25 mouse cellular contexts compared by ENCODE assay signal in genomic region chr6:99045845-99046788, GRCm38 (mm10).
DNase-seq lines count a peak whose midpoint lies in the region; ATAC-seq and TF ChIP-seq lines count a peak whose summit lies in the region.
"Had no signal": no experiment of that assay in that cellular context is flagged by ENCODE, and none has a peak within 500 bp of the region (broad histone marks: within the 10 kb centered on the region; RNA-seq: fewer than 3 reads in every experiment).

No protein-coding gene starts in this region.

- dilution Hi-C loops in CH12.LX (cut with MboI; ENCODE audit: extremely low pct_ligation_motif_present, extremely low pct_unique_long_range_greater_than_20kb, low sequenced_read_pairs) = no loop called here

- no peak overlapping the region for H3K4me3 ChIP-seq in heart, postnatal 0 days (ENCODE audit: low read depth, low read length)
- no peak overlapping the region for H3K4me3 ChIP-seq in liver, postnatal 0 days (ENCODE audit: low read depth, low read length)
- H3K4me3 ChIP-seq in liver, embryonic 11.5 days (ENCODE audit: low read depth, low read length) = no peak overlapping the region
- H3K4me3 ChIP-seq in CH12.LX (replicated peaks in 1 of 3; ENCODE audit: low read depth in 2 of 3, low read length in 2 of 3, poor library complexity in 1 of 3) = no peak overlapping the region
- H3K4me3 ChIP-seq: embryonic facial prominence, embryonic 12.5 days; embryonic facial prominence, embryonic 15.5 days; heart, embryonic 10.5 days; heart, embryonic 13.5 days; hindbrain, embryonic 12.5 days; hindbrain, embryonic 15.5 days had no signal

- in situ Hi-C loops in CH12.LX (cut with MboI; ENCODE audit: low pct_ligation_motif_present, low pct_unique_long_range_greater_than_20kb, low sequenced_read_pairs) = no loop called here

- no peak for TF ChIP-seq POLR2A in CH12.LX (IDR thresholded peaks at IDR 0.05; ENCODE audit: low read depth, low read length)

- no peaks in the 10 kb centered on the region for H3K36me3 ChIP-seq in heart, postnatal 0 days (replicated peaks; ENCODE audit: control insufficient read depth, insufficient read depth, low read length)
- no peaks in the 10 kb centered on the region for H3K36me3 ChIP-seq in liver, postnatal 0 days (replicated peaks; ENCODE audit: insufficient read depth, low read length)
- H3K36me3 ChIP-seq in liver, embryonic 11.5 days (ENCODE audit: control insufficient read depth, insufficient read depth, low read length) = no peaks in the 10 kb centered on the region
- peaks cover 25 to 41% of the 10 kb centered on the region in 2 experiments for H3K36me3 ChIP-seq in CH12.LX (replicated peaks in 1 of 2; ENCODE audit: control insufficient read depth in 1 of 2, insufficient read depth in 1 of 2, low read length in 1 of 2)
- H3K36me3 ChIP-seq: embryonic facial prominence, embryonic 12.5 days; embryonic facial prominence, embryonic 15.5 days; heart, embryonic 10.5 days; heart, embryonic 13.5 days; hindbrain, embryonic 12.5 days; hindbrain, embryonic 15.5 days had no signal

- no peak for TF ChIP-seq EP300 in heart, postnatal 0 days (IDR thresholded peaks at IDR 0.05; ENCODE audit: low read depth)
- TF ChIP-seq EP300 in liver, postnatal 0 days (IDR thresholded peaks at IDR 0.05; ENCODE audit: low read depth) = no peak
- TF ChIP-seq EP300 in CH12.LX (IDR thresholded peaks at IDR 0.05; ENCODE audit: low read length) = peak; percentile 62; the same call in 1 of the 2 replicates

- H3K27ac ChIP-seq in heart, postnatal 0 days (ENCODE audit: low read depth) = no peak overlapping the region
- no peak overlapping the region for H3K27ac ChIP-seq in liver, postnatal 0 days (ENCODE audit: low read depth)
- H3K27ac ChIP-seq in liver, embryonic 11.5 days (ENCODE audit: low read depth, low read length) = no peak overlapping the region
- peak overlapping the region; percentile 64 for H3K27ac ChIP-seq in CH12.LX (ENCODE audit: insufficient read depth, low read depth)
- H3K27ac ChIP-seq: embryonic facial prominence, embryonic 12.5 days; embryonic facial prominence, embryonic 15.5 days; heart, embryonic 10.5 days; heart, embryonic 13.5 days; hindbrain, embryonic 12.5 days; hindbrain, embryonic 15.5 days had no signal

- H3K9ac ChIP-seq in heart, postnatal 0 days (replicated peaks; ENCODE audit: low read depth, low read length) = no peak overlapping the region
- H3K9ac ChIP-seq in liver, postnatal 0 days (replicated peaks) = no peak overlapping the region
- no peak overlapping the region for H3K9ac ChIP-seq in liver, embryonic 11.5 days (ENCODE audit: low read depth, low read length)
- peak overlapping the region; percentile 94 for H3K9ac ChIP-seq in CH12.LX (ENCODE audit: insufficient read depth, low read depth)
- H3K9ac ChIP-seq: embryonic facial prominence, embryonic 12.5 days; embryonic facial prominence, embryonic 15.5 days; forebrain, postnatal 0 days; heart, embryonic 13.5 days; hindbrain, embryonic 12.5 days; hindbrain, embryonic 15.5 days had no signal

- peaks cover 60% of the 10 kb centered on the region for H3K79me2 ChIP-seq in CH12.LX (replicated peaks; ENCODE audit: control insufficient read depth, extremely low read depth, insufficient read depth, poor library complexity, severe bottlenecking)

- no peak for ATAC-seq in heart, postnatal 0 days (ENCODE audit: insufficient read depth, low read depth)
- ATAC-seq in liver, postnatal 0 days = no peak
- ATAC-seq in liver, embryonic 11.5 days (replicated peaks; ENCODE audit: low FRiP score) = no peak
- ATAC-seq: forebrain, embryonic 14.5 days; forebrain, postnatal 0 days had no signal

- H3K9me3 ChIP-seq in heart, postnatal 0 days (replicated peaks; ENCODE audit: control insufficient read depth, low read length) = no peaks in the 10 kb centered on the region
- H3K9me3 ChIP-seq in liver, postnatal 0 days (ENCODE audit: low read length) = no peaks in the 10 kb centered on the region
- H3K9me3 ChIP-seq in liver, embryonic 11.5 days (ENCODE audit: control insufficient read depth, low read length) = no peaks in the 10 kb centered on the region
- H3K9me3 ChIP-seq in CH12.LX (replicated peaks; ENCODE audit: low read length) = no peaks in the 10 kb centered on the region
- H3K9me3 ChIP-seq: embryonic facial prominence, embryonic 12.5 days; embryonic facial prominence, embryonic 15.5 days; heart, embryonic 10.5 days; heart, embryonic 13.5 days; hindbrain, embryonic 12.5 days; hindbrain, embryonic 15.5 days had no signal

- DNase-seq in heart, postnatal 0 days (ENCODE audit: low spot score) = no peak
- DNase-seq in heart, adult 8-10 months (ENCODE audit: low spot score) = no peak
- no peak for DNase-seq in liver, postnatal 0 days
- DNase-seq in liver, embryonic 11.5 days (ENCODE audit: low spot score) = no peak
- DNase-seq in CH12.LX (ENCODE audit: extremely low read depth) = no peak
- DNase-seq in right cerebral cortex, postnatal 10 days (ENCODE audit: low spot score in 2 of 2) = no peak
- DNase-seq in lung, postnatal 36 days = no peak
- DNase-seq: adrenal gland, adult 2 months; adrenal gland, postnatal 14 days; B cell, adult 2 months; cerebellum, adult 11 months; cerebellum, adult 2 months; cerebellum, adult 9-11 months; cerebellum, postnatal 36 days; forebrain, postnatal 0 days; gastrocnemius, postnatal 10 days; gastrocnemius, postnatal 36 days; kidney, adult 18-20 months had no signal

- TF ChIP-seq RAD21 in CH12.LX (IDR thresholded peaks at IDR 0.05; ENCODE audit: low read depth, low read length) = peak; percentile 77

- no peak overlapping the region for H3K4me2 ChIP-seq in heart, postnatal 0 days (ENCODE audit: low read depth, low read length)
- no peak overlapping the region for H3K4me2 ChIP-seq in liver, postnatal 0 days (ENCODE audit: low read depth, low read length)
- no peak overlapping the region for H3K4me2 ChIP-seq in liver, embryonic 11.5 days
- no peak overlapping the region; the same call in 1 of the 2 replicates for H3K4me2 ChIP-seq in CH12.LX (ENCODE audit: insufficient read depth, low read depth, poor library complexity, severe bottlenecking)
- H3K4me2 ChIP-seq: embryonic facial prominence, embryonic 12.5 days; embryonic facial prominence, embryonic 15.5 days; heart, embryonic 13.5 days; hindbrain, embryonic 12.5 days; hindbrain, embryonic 15.5 days had no signal

- no peaks in the 10 kb centered on the region for H3K4me1 ChIP-seq in heart, postnatal 0 days (ENCODE audit: control insufficient read depth, insufficient read depth)
- peaks cover 2% of the 10 kb centered on the region for H3K4me1 ChIP-seq in liver, postnatal 0 days (ENCODE audit: insufficient read depth)
- no peaks in the 10 kb centered on the region for H3K4me1 ChIP-seq in liver, embryonic 11.5 days (replicated peaks; ENCODE audit: control insufficient read depth, insufficient read depth, low read length)
- H3K4me1 ChIP-seq in CH12.LX (ENCODE audit: control insufficient read depth in 1 of 2, insufficient read depth in 2 of 2) = peaks cover 33 to 84% of the 10 kb centered on the region in 2 experiments
- H3K4me1 ChIP-seq: embryonic facial prominence, embryonic 12.5 days; embryonic facial prominence, embryonic 15.5 days; hindbrain, embryonic 15.5 days had no signal

- TF ChIP-seq CTCF in heart, postnatal 0 days (IDR thresholded peaks at IDR 0.05; ENCODE audit: low read depth) = peak; percentile 23; the same call in 1 of the 2 replicates
- TF ChIP-seq CTCF in liver, postnatal 0 days (IDR thresholded peaks at IDR 0.05; ENCODE audit: low read depth) = peak; percentile 19; the same call in 1 of the 2 replicates
- TF ChIP-seq CTCF in CH12.LX (conservative IDR thresholded peaks at IDR 0.05 in 1 of 2, IDR thresholded peaks at IDR 0.05 in 1 of 2; ENCODE audit: low read depth in 2 of 2, low read length in 2 of 2) = peak in 1 of 2 experiments; percentile 73; a peak in 2 of 4 replicates

- H3K27me3 ChIP-seq in heart, postnatal 0 days (ENCODE audit: control insufficient read depth, insufficient read depth, low read length) = no peaks in the 10 kb centered on the region
- H3K27me3 ChIP-seq in liver, postnatal 0 days (ENCODE audit: insufficient read depth, low read length) = no peaks in the 10 kb centered on the region
- no peaks in the 10 kb centered on the region for H3K27me3 ChIP-seq in liver, embryonic 11.5 days (replicated peaks; ENCODE audit: control insufficient read depth, insufficient read depth, low read length)
- H3K27me3 ChIP-seq in CH12.LX (replicated peaks) = no peaks in the 10 kb centered on the region
- H3K27me3 ChIP-seq: embryonic facial prominence, embryonic 12.5 days; embryonic facial prominence, embryonic 15.5 days; heart, embryonic 13.5 days; hindbrain, embryonic 12.5 days; hindbrain, embryonic 15.5 days had no signal

- 73% methylated on average over 5 of the region's 5 CpGs for WGBS in heart, postnatal 0 days
- 62% methylated on average over 5 of the region's 5 CpGs for WGBS in liver, postnatal 0 days (ENCODE audit: insufficient replicate concordance)
- WGBS in liver, embryonic 11.5 days = 70% methylated on average over 5 of the region's 5 CpGs

TF ChIP-seq in CH12.LX, 34 proteins besides CTCF, POLR2A, EP300 and RAD21 (continues in another document):
- TF ChIP-seq CHD2 (IDR thresholded peaks at IDR 0.05; ENCODE audit: low read length) (no peak), BHLHE40 (IDR thresholded peaks at IDR 0.05; ENCODE audit: low read depth, low read length) (peak; percentile 86), KAT2A (IDR thresholded peaks at IDR 0.05; ENCODE audit: insufficient replicate concordance, low read length) (no peak), GABPA (IDR thresholded peaks at IDR 0.05; ENCODE audit: insufficient replicate concordance, low read depth, low read length) (no peak), TCF12 (IDR thresholded peaks at IDR 0.05; ENCODE audit: low read depth, low read length) (0 out of 2 replicates have a peak, but pooled peaks have one; percentile 30), CHD1 (IDR thresholded peaks at IDR 0.05; ENCODE audit: low read depth, low read length) (peak; percentile 89), JUN (IDR thresholded peaks at IDR 0.05; ENCODE audit: insufficient read depth, low read depth, low read length) (no peak), MEF2A (IDR thresholded peaks at IDR 0.05; ENCODE audit: borderline replicate concordance, low read depth, low read length) (peak; percentile 64; the same call in 1 of the 2 replicates), NELFE (IDR thresholded peaks at IDR 0.05; ENCODE audit: low read depth, low read length) (no peak), PAX5 (IDR thresholded peaks at IDR 0.05; ENCODE audit: low read length) (no peak), USF2 (conservative IDR thresholded peaks at IDR 0.05; ENCODE audit: low read depth, low read length) (no peak), ELF1 (IDR thresholded peaks at IDR 0.05; ENCODE audit: low read depth, low read length) (no peak), SIN3A (IDR thresholded peaks at IDR 0.05; ENCODE audit: low read length) (0 out of 2 replicates have a peak, but pooled peaks have one; percentile 40), SMC3 (IDR thresholded peaks at IDR 0.05; ENCODE audit: low read depth, low read length) (peak; percentile 66), MAFK (IDR thresholded peaks at IDR 0.05; ENCODE audit: insufficient replicate concordance, low read length) (0 out of 2 replicates have a peak, but pooled peaks have one; percentile 21), POLR2AphosphoS2 (IDR thresholded peaks at IDR 0.05; ENCODE audit: low read depth, low read length) (no peak)
